8 mouse cellular contexts compared by ENCODE assay signal in the genomic region with DNA sequence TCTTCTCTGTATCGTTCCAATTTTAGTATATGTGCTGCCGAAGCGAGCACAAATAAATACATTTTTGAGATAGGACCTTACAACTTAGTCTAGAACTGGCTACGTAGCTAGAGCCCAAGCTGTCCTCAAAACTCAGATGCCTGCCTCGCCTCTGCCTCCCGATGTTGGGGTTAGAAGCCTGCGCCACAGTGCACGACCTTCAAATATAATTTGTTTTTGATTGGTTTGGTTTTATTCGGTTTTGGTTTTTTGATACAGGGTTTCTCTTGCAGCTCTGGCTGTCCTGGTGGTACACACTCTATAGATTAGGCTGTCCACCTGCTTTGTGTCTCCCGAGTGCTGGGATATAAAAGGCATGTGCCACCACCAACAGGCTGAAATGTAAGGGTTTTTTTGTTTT. TPM values are rescaled to one million over a fixed set of nuclear protein-coding genes. Genes with fewer than 3 reads are reported as not detected.
DNase-seq lines count a peak whose midpoint lies in the region; ATAC-seq and TF ChIP-seq lines count a peak whose summit lies in the region.

No protein-coding gene starts in this region.

- H3K4me2 ChIP-seq in forebrain, embryonic 14.5 days (ENCODE audit: low read length), result peak overlapping the region; percentile 87
- peak overlapping the region; percentile 70 for H3K4me2 ChIP-seq in liver, embryonic 14.5 days (ENCODE audit: low read depth)

- peaks cover 25% of the 10 kb centered on the region for H3K36me3 ChIP-seq in heart, embryonic 10.5 days
- peaks cover 34% of the 10 kb centered on the region for H3K36me3 ChIP-seq in E14TG2a.4 (ENCODE audit: insufficient read depth, low read length)
- H3K36me3 ChIP-seq in forebrain, embryonic 14.5 days (ENCODE audit: control insufficient read depth, insufficient read depth, low read length), result peaks cover 3% of the 10 kb centered on the region
- H3K36me3 ChIP-seq in liver, embryonic 14.5 days (replicated peaks; ENCODE audit: control insufficient read depth, insufficient read depth, low read depth), result peaks cover 24% of the 10 kb centered on the region

- peak overlapping the region; percentile 95 for H3K27ac ChIP-seq in heart, embryonic 10.5 days
- H3K27ac ChIP-seq in forebrain, embryonic 14.5 days (ENCODE audit: low read depth, low read length), result no peak overlapping the region
- H3K27ac ChIP-seq in liver, embryonic 14.5 days, result peak overlapping the region; percentile 62

- H3K27me3 ChIP-seq in heart, embryonic 10.5 days (ENCODE audit: insufficient read depth, poor library complexity, severe bottlenecking), result no peaks in the 10 kb centered on the region
- no peaks in the 10 kb centered on the region for H3K27me3 ChIP-seq in E14TG2a.4 (ENCODE audit: insufficient read depth, low read length)
- no peaks in the 10 kb centered on the region for H3K27me3 ChIP-seq in forebrain, embryonic 14.5 days (replicated peaks; ENCODE audit: control insufficient read depth, insufficient read depth, low read length)
- no peaks in the 10 kb centered on the region for H3K27me3 ChIP-seq in liver, embryonic 14.5 days (ENCODE audit: control insufficient read depth, insufficient read depth, low read length)

- no peak for TF ChIP-seq EP300 in liver, embryonic 14.5 days (IDR thresholded peaks at IDR 0.05; ENCODE audit: low read depth)

- ATAC-seq in forebrain, embryonic 14.5 days, result peak; percentile 6; the same call in 1 of the 2 replicates
- ATAC-seq in liver, embryonic 14.5 days (ENCODE audit: insufficient read depth), result no peak

- no peak for DNase-seq in heart, embryonic 10.5 days (ENCODE audit: low spot score)
- DNase-seq in heart, postnatal 4 days, result no peak
- no peak for DNase-seq in forebrain, embryonic 14.5 days (ENCODE audit: low spot score)
- DNase-seq in liver, embryonic 14.5 days (ENCODE audit: low read depth in 3 of 3, low spot score in 3 of 3), result no peak
- no peak for DNase-seq in embryo, embryonic 10.5 days (ENCODE audit: low spot score)
- no peak for DNase-seq in cerebellum, postnatal 10 days
- DNase-seq in kidney, adult 8-10 months, result no peak

- peak overlapping the region; percentile 37 for H3K9ac ChIP-seq in forebrain, embryonic 14.5 days (ENCODE audit: low read length)
- peak overlapping the region; percentile 68 for H3K9ac ChIP-seq in liver, embryonic 14.5 days (replicated peaks)

- peak overlapping the region; percentile 74 for H3K4me3 ChIP-seq in heart, embryonic 10.5 days
- peak overlapping the region; percentile 96 for H3K4me3 ChIP-seq in E14TG2a.4 (replicated peaks; ENCODE audit: low read length)
- peak overlapping the region; percentile 28 for H3K4me3 ChIP-seq in forebrain, embryonic 14.5 days (ENCODE audit: low read depth, low read length)
- peak overlapping the region; percentile 41 to 86; a peak in 3 of 4 replicates for H3K4me3 ChIP-seq in liver, embryonic 14.5 days (ENCODE audit: insufficient read depth in 1 of 2, low read depth in 2 of 2, low read length in 2 of 2)

- peaks cover 58% of the 10 kb centered on the region for H3K4me1 ChIP-seq in heart, embryonic 10.5 days
- peaks cover 66% of the 10 kb centered on the region for H3K4me1 ChIP-seq in E14TG2a.4 (replicated peaks; ENCODE audit: low read depth, low read length)
- H3K4me1 ChIP-seq in forebrain, embryonic 14.5 days (ENCODE audit: control insufficient read depth, insufficient read depth, low read length), result peaks cover 15% of the 10 kb centered on the region
- H3K4me1 ChIP-seq in liver, embryonic 14.5 days (replicated peaks; ENCODE audit: control insufficient read depth in 2 of 2, insufficient read depth in 2 of 2, low read length in 1 of 2), result peaks cover 24 to 41% of the 10 kb centered on the region in 2 experiments

- WGBS in heart, embryonic 10.5 days, result 73% methylated on average over 10 of the region's 10 CpGs
- 80% methylated on average over 10 of the region's 10 CpGs for WGBS in forebrain, embryonic 14.5 days
- WGBS in liver, embryonic 14.5 days (ENCODE audit: insufficient replicate concordance), result 69% methylated on average over 10 of the region's 10 CpGs

- H3K9me3 ChIP-seq in heart, embryonic 10.5 days, result no peaks in the 10 kb centered on the region
- H3K9me3 ChIP-seq in E14TG2a.4 (ENCODE audit: low read length), result no peaks in the 10 kb centered on the region
- H3K9me3 ChIP-seq in forebrain, embryonic 14.5 days (replicated peaks; ENCODE audit: control insufficient read depth, low read length), result no peaks in the 10 kb centered on the region
- H3K9me3 ChIP-seq in liver, embryonic 14.5 days (ENCODE audit: control insufficient read depth, low read length), result no peaks in the 10 kb centered on the region

- no peak for TF ChIP-seq CTCF in E14TG2a.4 (conservative IDR thresholded peaks at IDR 0.05; ENCODE audit: low read length)
- no peak; the same call in 1 of the 2 replicates for TF ChIP-seq CTCF in liver, embryonic 14.5 days (IDR thresholded peaks at IDR 0.05; ENCODE audit: low read depth)

RNA-seq across cellular contexts. Expression of gene Bsg, which starts 0.8 kb away (rescaled TPM):
- polyA plus RNA-seq in heart, embryonic 10.5 days (2016; fragmentation: Nextera tagmentation; extraction: Ambion mirVana), result 1,251 and 1,319 TPM in 2 replicates
- total RNA-seq in heart, postnatal 4 days (2021), result 100 to 1,000 TPM; 793 to 876 TPM
- polyA plus RNA-seq in forebrain, embryonic 14.5 days (2014; fragmentation: Nextera tagmentation; extraction: Ambion mirVana), result 725 and 788 TPM in 2 replicates
- polyA plus RNA-seq in liver, embryonic 14.5 days (2012; rRNA removed), result 469 and 579 TPM in 2 replicates
- polyA plus RNA-seq in liver, embryonic 14.5 days (2014; fragmentation: Nextera tagmentation; extraction: Ambion mirVana), result 809 and 828 TPM in 2 replicates

RNA-seq across cellular contexts. Expression of gene Hcn2, which starts 12.9 kb away (rescaled TPM):
- not detected in 2 replicates for polyA plus RNA-seq in heart, embryonic 10.5 days (2016; fragmentation: Nextera tagmentation; extraction: Ambion mirVana)
- total RNA-seq in heart, postnatal 4 days (2021), result 1 to 10 TPM; 7.6 to 9.5 TPM
- polyA plus RNA-seq in forebrain, embryonic 14.5 days (2014; fragmentation: Nextera tagmentation; extraction: Ambion mirVana), result 0.32 and 0.56 TPM in 2 replicates
- 0.09 and 0.17 TPM in 2 replicates for polyA plus RNA-seq in liver, embryonic 14.5 days (2012; rRNA removed)
- polyA plus RNA-seq in liver, embryonic 14.5 days (2014; fragmentation: Nextera tagmentation; extraction: Ambion mirVana), result not detected in 2 replicates

RNA-seq across cellular contexts. Expression of gene Gzmm, which starts 14.7 kb away (rescaled TPM):
- 0.46 and 0.54 TPM in 2 replicates for polyA plus RNA-seq in heart, embryonic 10.5 days (2016; fragmentation: Nextera tagmentation; extraction: Ambion mirVana)
- total RNA-seq in heart, postnatal 4 days (2021), result 1 to 10 TPM; 2.9 to 3.7 TPM
- 1.4 and 1.5 TPM in 2 replicates for polyA plus RNA-seq in forebrain, embryonic 14.5 days (2014; fragmentation: Nextera tagmentation; extraction: Ambion mirVana)
- 0.13 TPM in 2 replicates for polyA plus RNA-seq in liver, embryonic 14.5 days (2012; rRNA removed)
- polyA plus RNA-seq in liver, embryonic 14.5 days (2014; fragmentation: Nextera tagmentation; extraction: Ambion mirVana), result not detected in 2 replicates

RNA-seq across cellular contexts. Expression of gene Cdc34, which starts 21.5 kb away (rescaled TPM):
- 188 and 215 TPM in 2 replicates for polyA plus RNA-seq in heart, embryonic 10.5 days (2016; fragmentation: Nextera tagmentation; extraction: Ambion mirVana)
- 100 to 1,000 TPM; 134 to 145 TPM for total RNA-seq in heart, postnatal 4 days (2021)
- polyA plus RNA-seq in forebrain, embryonic 14.5 days (2014; fragmentation: Nextera tagmentation; extraction: Ambion mirVana), result 76.0 and 76.9 TPM in 2 replicates
- 106 and 127 TPM in 2 replicates for polyA plus RNA-seq in liver, embryonic 14.5 days (2012; rRNA removed)
- 115 and 124 TPM in 2 replicates for polyA plus RNA-seq in liver, embryonic 14.5 days (2014; fragmentation: Nextera tagmentation; extraction: Ambion mirVana)

RNA-seq across cellular contexts. Expression of gene Tpgs1, which starts 34.4 kb away (rescaled TPM):
- 52.3 and 59.4 TPM in 2 replicates for polyA plus RNA-seq in heart, embryonic 10.5 days (2016; fragmentation: Nextera tagmentation; extraction: Ambion mirVana)
- 10 to 100 TPM; 18.8 to 20.3 TPM for total RNA-seq in heart, postnatal 4 days (2021)
- polyA plus RNA-seq in forebrain, embryonic 14.5 days (2014; fragmentation: Nextera tagmentation; extraction: Ambion mirVana), result 101 and 105 TPM in 2 replicates
- 14.3 and 18.7 TPM in 2 replicates for polyA plus RNA-seq in liver, embryonic 14.5 days (2012; rRNA removed)
- 24.5 and 25.7 TPM in 2 replicates for polyA plus RNA-seq in liver, embryonic 14.5 days (2014; fragmentation: Nextera tagmentation; extraction: Ambion mirVana)

Comparison
In these comparisons a context has a peak if more than half of its experiments do, and no peak if none do; other contexts are left out.
1. H3K4me3 ChIP-seq: peak in every context shown above with its lines; median percentile 96 in E14TG2a.4; 74 in heart, embryonic 10.5 days; 64 in liver, embryonic 14.5 days; 28 in forebrain, embryonic 14.5 days.